Mouse (Mus musculus) splenic B cell, adult 2 months (primary cell): ENCODE measurements around the gene BC004004.
"Not testable (repeated sequence)": the region's sequence is repeated elsewhere in the genome, so short reads cannot be mapped to it uniquely, and the experiment has no call there.

ENCODE experiments used
- DNase-seq: peaks from one replicate; pipeline ENCODE4 v3.0.0-alpha.2; 2011; ENCODE audit warnings: low read depth, low spot score
- H3K27me3 ChIP-seq: 2 replicates; pipeline ENCODE4 v1.6.1; 2012; ENCODE audit warnings: mild to moderate bottlenecking, low read length, moderate library complexity, mixed read lengths; ENCODE audit not compliant: control insufficient read depth, poor library complexity, insufficient read depth, severe bottlenecking
- H3K36me3 ChIP-seq: 2 replicates; pipeline ENCODE4 v1.6.1; 2012; ENCODE audit warnings: mild to moderate bottlenecking, low read length, moderate library complexity, mixed read lengths; ENCODE audit not compliant: control insufficient read depth, poor library complexity, insufficient read depth, severe bottlenecking

Gene BC004004

DNA sequence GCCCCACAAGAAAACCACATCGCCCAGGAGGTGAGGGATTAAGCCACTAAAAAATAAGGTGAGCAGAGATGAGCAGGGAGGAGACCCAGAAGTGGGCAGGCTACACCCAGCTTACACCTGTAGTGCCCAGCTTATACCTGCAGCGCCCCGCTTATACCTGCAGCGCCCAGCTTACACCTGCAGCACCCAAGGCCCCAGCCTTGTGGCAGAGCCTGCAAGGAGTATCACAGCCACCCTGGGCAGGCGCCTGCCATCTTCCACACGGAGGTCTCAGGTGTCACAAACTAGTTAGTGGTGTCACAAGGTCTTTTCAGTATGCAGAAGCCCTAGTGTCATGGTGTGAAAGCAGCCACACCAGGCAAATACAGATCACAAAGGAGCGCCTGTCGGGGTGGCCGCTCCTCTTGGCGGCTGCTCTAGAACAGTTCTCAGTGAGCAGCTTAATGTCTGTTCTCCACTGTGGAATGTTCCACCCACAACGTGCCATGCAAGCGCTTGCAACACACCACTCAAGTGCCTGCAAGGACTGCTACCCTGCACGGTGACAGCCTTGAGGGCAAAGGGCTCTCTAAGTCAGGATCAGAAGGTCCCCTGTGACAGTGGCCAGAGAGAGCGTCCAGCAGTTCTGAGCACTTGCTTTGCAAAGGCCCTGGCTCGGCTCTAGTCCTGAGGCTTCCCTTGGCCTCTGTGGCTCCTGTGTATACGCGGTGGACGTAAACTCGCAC lies 67.8 kb downstream of the BC004004 start:
- no peaks in the 10 kb centered on the region for H3K27me3 ChIP-seq
- peaks cover 10% of the 10 kb centered on the region for H3K36me3 ChIP-seq
- no peak for DNase-seq

DNA sequence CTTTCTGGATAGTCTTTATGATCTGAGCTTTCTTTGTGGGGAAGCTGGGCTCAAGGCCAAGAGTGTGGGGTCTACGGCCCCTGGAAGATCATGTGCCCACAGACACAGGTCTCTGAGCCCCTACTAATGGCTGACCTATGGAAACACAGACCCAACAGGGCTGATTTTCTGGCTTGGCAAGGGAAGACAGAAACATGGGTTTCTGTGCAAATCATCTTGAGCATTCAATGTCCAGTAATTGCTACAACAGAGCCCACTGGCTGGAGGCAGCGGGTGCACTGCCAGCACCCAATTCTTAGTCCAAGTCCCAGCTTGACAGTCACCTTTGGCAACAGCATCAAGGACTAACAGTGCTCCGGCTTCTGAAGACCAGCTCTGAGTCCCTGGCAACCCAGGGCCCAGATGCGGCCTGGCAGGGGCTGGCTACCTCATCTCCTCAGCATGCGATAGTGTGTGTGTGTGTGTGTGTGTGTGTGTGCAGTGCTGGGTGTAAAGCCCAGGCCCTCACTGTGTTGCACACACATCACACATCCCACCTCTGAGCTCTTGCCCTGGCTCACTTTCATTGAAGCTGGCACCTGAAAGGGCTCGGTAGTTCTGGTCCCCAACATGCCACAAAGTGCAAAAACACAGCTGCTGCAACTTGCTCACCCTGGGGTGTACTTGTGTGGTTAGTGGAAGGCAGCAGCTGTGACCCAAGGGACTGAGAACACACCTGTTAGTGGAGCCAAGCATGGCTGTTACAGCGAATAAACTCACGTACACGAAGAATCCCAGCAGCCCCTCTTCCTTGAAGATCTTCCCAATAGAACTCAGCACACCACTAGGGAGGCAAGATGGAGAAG lies 69.6 kb downstream of the BC004004 start:
- DNase-seq: peak; percentile 20
- Histone ChIP-seq H3K36me3 (peaks cover 8% of the 10 kb centered on the region), H3K27me3 (no peaks in the 10 kb centered on the region)

DNA sequence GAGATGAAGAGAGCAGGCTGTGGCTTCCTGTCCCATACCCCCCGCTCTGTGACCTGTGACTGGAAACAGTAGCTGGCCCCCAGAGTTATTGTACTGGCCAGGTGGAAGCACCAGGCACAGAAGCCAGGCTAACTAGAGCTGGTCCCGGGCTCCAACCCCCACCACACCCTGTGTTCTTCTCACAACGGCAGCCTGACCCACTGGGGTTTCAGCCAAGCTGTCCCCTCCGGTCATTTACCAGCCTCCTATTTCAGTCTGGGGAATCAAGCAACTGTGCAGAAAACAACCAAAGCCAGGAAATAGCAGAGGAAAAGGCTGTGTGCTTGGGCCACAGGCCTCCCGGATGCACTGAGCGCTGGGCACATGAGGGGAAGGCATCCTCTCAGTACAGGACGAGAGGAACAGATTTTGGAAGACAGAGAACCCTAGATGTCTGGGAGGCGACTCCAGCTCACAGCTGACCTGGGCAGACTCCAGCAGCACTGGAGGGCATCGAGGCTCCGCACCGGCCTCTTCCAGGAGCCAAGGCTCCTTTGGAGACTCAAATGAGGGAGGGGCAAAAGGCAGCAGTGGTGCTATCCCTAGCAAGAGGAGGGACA lies 70.7 kb downstream of the BC004004 start:
- no peak for DNase-seq
- H3K27me3 ChIP-seq: no peaks in the 10 kb centered on the region
- H3K36me3 ChIP-seq: peaks cover 6% of the 10 kb centered on the region

DNA sequence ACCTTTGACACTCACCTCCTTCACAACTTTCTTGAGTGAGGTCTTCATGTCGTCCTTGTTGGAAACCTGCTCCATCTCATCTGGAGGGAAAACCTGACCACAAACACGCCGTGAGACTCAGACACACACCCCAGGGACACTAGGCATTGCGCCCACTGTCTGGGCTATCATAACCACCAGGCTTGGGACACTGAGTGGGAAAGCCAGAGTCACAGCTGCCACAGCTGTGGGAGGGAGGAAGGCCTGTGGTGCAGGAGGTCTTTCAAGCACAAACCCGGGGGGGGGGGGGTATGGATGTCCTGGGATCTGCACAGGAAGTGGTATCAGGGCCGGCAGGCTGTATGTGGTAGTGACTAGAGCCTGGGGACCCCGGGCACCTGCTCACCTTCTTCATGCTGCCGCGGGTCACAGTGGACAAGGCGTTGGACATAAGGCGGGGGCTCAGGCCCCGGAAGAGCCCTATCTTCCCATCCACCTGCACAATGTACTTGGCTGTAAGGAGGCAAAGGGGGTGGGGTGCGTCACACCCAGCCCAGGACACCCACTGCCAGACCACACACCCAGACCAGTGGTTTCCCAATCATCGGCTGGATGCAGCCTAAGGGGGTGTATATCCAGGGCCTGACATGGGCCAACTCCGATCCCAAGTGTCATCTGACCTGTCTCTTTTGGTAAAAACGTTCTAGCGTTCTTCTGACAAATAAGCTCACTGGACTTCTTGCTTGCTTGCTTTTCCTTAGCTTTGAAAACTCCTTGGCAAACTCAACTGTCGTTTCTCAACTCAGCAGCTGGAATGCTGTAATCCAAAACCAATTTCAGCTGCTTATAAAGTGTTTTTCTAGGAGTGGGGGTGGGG lies 72.0 kb downstream of the BC004004 start:
- Histone ChIP-seq H3K36me3 (peaks cover 6% of the 10 kb centered on the region), H3K27me3 (no peaks in the 10 kb centered on the region)
- DNase-seq: no peak

DNA sequence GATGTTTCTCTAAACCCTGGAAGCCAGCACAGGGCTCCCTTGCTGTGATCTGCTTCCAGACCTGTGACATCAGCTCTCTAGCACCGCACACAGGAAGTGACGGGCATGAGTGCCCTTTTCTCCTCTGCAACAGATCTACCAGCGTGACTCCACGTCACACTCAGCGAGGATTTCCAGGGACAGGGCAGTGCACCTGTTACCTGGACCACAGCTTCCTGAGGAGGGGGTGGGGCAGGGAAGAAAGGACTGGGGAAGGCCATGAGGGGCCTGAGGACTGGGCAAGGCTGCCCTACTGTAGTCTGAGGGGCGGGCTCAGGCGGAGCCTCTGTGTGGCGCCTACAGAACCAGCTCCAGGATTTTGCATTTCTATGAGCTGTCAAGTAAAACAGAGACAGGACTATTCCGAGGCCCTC lies 73.0 kb downstream of the BC004004 start:
- peaks cover 4% of the 10 kb centered on the region for H3K36me3 ChIP-seq
- peak; percentile 83 for DNase-seq

DNA sequence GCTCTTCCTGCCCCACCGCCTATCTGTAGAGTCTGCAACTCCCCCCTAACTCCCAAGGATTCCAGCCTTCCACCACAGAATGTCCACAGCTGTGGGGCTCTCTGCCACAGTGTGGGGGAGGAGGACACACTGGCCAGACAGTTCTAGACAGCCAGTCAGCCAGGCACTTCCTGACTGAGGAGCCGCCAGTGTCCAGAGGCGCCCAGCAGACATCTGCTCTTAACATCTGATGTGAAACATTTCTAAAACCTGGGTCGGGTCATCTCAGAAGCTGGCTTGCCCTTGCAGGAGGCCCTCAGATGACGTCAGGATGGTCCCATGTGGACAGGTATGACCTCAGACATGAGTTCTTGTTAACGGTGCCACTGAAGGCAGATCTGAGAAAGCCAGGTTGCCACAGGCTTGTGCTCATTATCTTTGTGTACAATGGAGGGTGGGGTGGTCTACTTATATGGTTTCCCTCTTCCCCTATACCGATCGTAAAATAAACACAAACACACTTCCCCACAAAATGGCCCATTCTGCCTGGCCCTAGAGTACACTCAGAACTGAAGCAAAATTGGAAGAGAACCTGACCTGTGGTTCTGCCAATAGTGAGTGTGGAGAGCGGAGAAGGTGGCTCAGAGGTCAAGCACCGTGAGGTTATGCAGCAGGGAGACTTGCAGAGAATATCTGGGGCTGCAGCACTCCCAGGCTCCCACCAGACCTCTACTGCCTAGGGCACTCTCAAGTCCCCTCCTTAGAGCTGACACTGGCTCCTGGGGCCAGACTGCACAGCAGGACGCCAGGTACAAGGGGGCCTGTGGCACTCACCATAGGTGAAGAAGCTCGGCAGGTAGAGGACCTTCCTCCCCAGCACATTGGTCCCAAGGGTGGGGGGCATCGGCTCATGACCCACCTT lies 73.7 kb downstream of the BC004004 start:
- DNase-seq: no peak
- Histone ChIP-seq H3K36me3 (peaks cover 4% of the 10 kb centered on the region), H3K27me3 (no peaks in the 10 kb centered on the region)

More for the DNA sequence above, 73.0 kb downstream of the BC004004 start:
- no peaks in the 10 kb centered on the region for H3K27me3 ChIP-seq

DNA sequence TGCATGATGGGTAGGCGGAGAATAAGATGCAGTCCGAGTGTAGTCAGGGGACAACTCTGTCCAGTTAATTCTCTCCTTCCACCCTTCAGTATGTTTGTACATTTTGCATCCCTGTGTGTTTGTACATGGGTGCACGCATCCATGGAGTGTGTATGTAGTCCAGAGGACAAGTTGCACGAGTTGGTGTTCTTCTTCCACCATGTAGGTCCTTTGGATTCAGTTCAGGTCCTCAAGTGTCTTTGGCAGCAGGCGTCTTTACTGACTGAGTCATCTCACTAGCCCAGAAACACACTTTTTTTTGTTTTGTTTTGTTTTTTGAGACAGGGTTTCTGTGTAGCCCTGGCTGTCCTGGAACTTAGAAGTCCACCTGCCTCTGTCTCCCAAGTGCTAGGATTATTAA lies 74.7 kb downstream of the BC004004 start:
- no peaks in the 10 kb centered on the region for H3K27me3 ChIP-seq
- H3K36me3 ChIP-seq: peaks cover 4% of the 10 kb centered on the region
- DNase-seq: no peak

DNA sequence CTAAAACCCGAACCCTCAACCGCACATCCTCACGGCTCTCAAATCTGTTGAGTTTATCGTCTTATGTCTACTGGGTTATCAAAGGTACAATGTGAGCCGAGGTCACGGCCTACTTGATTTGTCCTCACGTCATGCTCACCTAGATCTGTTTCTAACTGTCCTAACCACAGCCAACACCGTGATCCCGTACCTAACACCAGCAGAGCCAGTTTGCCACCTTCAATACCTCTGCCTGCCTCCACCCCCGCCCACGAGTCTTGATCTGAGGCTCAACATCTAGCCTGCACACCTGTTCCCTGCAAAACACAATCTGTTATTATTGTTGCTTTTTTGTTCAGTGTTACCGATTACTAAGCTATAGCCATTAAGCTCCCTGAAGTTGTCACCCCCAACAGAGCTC lies 76.7 kb downstream of the BC004004 start:
- no peak for DNase-seq
- Histone ChIP-seq H3K27me3 (no peaks in the 10 kb centered on the region), H3K36me3 (peaks cover 4% of the 10 kb centered on the region)

DNA sequence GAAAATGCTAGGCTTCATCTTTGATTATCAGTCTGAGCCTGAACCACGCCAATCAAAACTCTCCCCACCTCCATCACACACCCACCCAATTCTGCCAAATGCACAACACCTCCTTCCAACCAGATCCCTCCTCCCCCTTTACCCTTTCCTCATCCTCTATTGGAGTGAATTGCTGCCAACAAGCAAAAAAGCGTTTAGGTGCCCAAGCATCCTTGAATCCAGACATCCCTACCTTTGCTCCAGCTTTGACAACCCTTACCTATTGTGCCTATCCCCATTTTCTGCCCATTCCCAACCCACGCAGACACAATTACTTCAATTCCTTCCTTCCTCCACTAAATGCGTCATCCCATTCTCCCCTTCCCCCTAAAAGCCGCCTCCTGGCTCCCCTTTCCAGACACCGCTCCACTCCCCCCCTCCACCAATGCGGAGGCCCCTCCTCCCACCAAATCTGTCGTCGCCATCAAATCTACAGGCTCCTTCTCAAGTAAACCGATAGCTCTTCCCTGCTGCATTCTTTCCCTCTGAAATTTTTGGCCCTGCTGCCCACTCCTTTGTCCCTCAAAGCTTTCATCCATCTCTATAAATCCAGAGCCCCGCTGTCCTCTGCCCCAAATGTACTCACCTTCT lies 78.0 kb downstream of the BC004004 start:
- DNase-seq: no peak

DNA sequence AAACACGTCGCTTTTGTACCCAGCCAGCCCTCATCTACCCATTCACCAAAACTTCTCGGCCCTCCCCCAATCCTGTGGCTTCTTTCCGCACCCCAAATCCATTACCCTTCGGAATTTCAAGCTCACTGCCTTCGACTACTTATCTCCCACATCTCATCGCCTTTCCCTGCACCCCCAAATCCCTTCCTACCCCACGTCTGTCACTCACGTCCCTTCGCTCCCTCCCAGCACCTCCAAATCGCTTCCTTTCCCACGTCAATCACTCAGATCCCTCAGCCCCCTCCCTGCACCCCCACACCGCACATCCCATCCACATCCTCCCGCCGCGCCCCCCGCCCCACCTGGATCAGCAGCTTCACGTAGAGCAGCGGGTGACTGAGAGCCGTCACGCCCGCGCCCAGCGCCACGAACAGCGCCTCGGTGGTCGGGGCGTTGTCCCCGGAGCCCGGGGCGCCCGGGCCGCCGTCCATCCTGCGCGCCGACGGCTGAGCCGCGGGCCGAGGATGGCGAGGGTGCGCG lies 78.6 kb downstream of the BC004004 start:
- H3K27me3 ChIP-seq: no peaks in the 10 kb centered on the region
- peaks cover 2% of the 10 kb centered on the region for H3K36me3 ChIP-seq
- peak; percentile 34 for DNase-seq

More for the DNA sequence above, 78.0 kb downstream of the BC004004 start:
- Histone ChIP-seq H3K27me3 (no peaks in the 10 kb centered on the region), H3K36me3 (peaks cover 2% of the 10 kb centered on the region)

DNA sequence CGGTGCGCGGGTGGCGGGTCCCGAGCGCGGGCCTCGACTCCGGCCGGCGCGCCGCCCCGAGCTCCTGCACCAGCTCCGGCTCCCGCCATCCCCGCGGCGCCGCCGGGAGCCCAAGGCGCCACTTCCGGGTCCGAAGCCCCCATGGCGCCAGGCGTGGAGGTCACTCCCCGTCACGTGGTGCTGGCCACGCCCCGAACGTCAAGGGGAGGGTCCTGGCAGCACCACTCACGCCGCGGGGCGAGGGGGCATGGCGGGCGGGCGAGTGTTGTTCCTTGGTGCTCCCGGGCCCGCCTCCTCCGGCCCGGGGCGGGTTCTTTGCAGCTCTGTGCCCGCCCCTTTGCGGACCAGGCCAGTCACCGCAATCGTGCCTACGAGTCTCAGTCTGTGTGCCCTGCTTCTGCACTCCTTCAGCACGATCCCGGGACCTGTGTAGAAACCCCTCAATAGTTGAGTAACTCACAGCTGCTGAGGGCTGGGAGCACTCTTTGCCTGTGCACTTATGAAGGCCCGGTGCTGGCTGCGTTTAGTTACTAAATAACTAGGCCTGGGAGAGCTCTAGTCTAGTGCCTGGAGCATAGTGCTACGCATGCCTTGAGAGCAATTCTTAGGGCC lies 79.2 kb downstream of the BC004004 start, which contains the start of gene Mtch1:
TSS of gene Mtch1 (minus strand) at position 290 of the 612 bp plus-strand sequence.
- H3K36me3 ChIP-seq: peaks cover 2% of the 10 kb centered on the region
- DNase-seq: peak; percentile 98
- no peaks in the 10 kb centered on the region for H3K27me3 ChIP-seq

DNA sequence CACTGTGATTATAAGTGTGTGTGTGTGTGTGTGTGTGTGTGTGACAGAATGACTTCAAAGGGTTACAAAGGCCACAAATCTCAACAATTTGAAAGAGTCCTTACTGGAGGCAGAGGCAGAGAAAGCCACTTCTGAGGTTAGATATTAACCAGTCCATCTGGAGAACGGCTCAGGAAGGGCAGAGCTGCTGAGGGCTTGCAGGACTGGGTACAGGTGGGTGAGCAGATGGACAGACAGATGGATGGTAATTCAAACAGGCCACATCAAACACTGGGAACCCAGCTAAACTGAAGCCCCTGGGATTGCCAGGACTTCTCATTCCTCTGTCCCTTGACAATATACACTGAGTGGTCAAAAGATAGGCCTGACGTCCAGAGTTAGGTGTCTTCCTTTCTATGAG lies 80.4 kb downstream of the BC004004 start:
- no peak for DNase-seq
- H3K27me3 ChIP-seq: no peaks in the 10 kb centered on the region
- no peaks in the 10 kb centered on the region; the same call in 1 of the 2 replicates for H3K36me3 ChIP-seq

DNA sequence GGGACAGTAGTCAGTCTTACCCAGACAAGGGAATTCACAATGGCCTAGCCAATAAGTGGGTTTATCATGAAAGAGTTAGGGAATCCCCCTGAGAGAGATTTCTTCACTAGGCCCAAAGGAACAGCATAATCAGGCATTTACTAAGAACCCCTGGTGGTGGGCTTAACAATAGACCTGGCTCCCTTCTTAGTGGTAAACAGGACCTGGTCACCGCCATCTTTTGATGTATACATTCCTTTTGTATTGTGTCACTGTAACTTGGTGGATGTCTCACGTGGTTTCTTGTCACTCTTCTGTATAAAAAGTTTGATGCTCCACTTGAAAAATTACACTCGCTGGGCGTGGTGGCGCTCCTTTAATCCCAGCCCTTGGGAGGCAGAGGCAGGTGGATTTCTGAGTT lies 82.5 kb downstream of the BC004004 start:
- not testable (repeated sequence) for DNase-seq, H3K27me3 ChIP-seq, H3K36me3 ChIP-seq
